Mouse (Mus musculus): Measurements from ENCODE around the gene Olfr1094. TPM values are rescaled to one million over a fixed set of nuclear protein-coding genes. Genes with fewer than 3 reads are reported as not detected.

The Olfr1094 gene
- total RNA-seq (2015; ENCODE audit: low replicate concordance): not detected in 2 replicates
- not detected in 2 replicates for total RNA-seq (2017; ENCODE audit: low replicate concordance)

DNA sequence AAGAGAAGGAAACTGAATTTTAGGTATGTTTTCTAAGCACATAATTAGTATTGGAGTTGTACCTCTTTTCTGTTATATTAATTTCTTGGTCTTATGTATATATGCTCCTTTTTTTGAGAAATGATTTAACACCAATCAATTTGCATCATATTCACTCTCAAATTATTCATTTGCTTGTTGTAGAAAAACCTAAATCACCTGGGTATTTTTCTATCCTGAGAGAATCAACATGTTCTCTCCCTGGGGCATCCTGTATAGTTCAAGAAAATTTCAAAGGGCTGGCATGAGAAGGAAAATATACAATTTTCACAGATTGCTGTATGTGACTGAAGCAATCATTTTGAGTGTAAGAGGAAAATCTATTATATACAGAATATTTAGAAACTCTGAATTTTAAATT is at the start of gene Olfr1094:
TSS of gene Olfr1094 (plus strand) at position 301 of the 400 bp plus-strand sequence.
- no peak for ATAC-seq (replicated peaks; ENCODE audit: low FRiP score, poor library complexity, severe bottlenecking)

DNA sequence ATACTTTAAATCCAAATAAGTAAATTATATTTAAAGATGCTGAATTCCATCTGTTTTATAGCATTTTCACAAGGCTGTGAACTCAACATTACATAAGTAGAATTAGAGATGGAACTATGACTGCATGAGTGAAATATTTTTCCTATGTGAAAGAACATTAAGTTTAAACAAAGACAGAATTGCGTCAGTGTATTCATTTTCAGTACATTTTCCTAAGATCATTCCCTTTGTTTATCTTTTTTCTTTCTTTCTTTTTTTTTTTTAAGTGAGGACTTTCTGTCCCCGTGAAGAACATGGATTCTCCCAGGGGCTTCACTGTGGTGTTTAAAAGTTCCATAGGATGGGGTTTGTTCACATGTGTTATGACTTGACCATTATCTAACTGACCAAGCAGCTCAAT is 42.3 kb upstream of the Olfr1094 start, which contains the start of gene Olfr1093:
TSS of gene Olfr1093 (plus strand) at position 301 of the 400 bp plus-strand sequence.
- ATAC-seq (replicated peaks; ENCODE audit: low FRiP score, poor library complexity, severe bottlenecking): no peak

DNA sequence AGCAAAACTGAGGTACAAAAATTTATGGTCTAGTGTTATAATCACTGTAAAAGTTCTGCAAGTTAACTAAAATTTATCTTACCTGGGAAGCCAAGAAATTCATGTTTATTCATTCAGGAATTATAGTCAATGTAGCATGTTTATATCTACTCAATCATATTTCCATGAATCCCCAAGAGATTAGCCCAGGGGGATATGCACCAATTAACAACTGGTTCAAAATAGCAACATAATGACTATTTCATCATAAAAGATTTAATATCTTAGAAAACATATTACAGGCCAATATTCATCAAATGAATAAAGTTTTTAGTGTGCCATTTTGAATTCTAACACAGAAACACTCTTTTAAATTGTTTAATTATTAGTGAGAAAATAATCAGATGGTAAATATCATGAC is 14.5 kb upstream of the Olfr1094 start, which contains the start of gene Olfr141:
TSS of gene Olfr141 (minus strand) at position 101 of the 400 bp plus-strand sequence.
- ATAC-seq (replicated peaks; ENCODE audit: low FRiP score, poor library complexity, severe bottlenecking): no peak

DNA sequence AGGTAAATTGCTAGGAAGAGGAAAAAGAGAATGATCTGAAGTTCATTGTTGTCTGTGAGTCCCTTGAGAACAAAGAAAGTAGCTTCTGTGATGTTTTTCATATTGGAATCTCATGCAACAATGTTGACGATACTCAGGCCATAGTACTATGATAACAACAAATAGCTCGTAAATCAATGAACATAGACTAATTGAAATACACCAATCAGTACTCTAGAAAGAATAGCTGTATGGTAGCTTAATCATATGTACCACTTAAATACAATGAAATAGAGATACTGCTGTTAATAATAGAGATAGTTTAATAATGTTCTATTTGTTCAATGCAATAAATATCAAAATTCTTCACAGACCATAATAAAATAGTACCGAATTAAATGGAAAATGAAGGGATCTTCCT is 27.1 kb downstream of the Olfr1094 start, which contains the start of gene Olfr1095:
TSS of gene Olfr1095 (minus strand) at position 101 of the 400 bp plus-strand sequence.
- no peak for ATAC-seq (replicated peaks; ENCODE audit: low FRiP score, poor library complexity, severe bottlenecking)

DNA sequence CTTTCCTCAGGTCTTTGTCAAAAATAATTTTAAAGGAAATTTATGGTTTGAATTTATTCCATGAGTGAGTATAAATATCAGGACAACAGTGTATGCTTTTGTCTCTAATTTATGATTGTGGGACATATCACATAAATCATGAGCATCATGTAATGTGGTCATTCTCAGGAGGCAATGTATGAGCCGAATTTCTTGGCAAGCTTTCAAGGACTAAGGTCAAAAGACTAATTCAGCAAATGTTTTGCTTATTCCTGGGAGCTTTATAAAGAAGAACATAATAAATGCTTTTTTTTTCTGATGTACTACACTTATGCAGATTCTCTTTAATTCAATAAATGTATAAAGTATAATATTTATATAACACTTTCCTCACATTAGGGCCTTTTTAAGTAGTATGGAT is 50.2 kb downstream of the Olfr1094 start, which contains the start of gene Gm13723:
TSS of gene Gm13723 (minus strand) at position 101 of the 400 bp plus-strand sequence.
- ATAC-seq (replicated peaks; ENCODE audit: low FRiP score, poor library complexity, severe bottlenecking): no peak

Other genes with a start within 250 kb of the Olfr1094 start
- gene Olfr1082, start 225.7 kb upstream of the Olfr1094 start, total RNA-seq (2015; ENCODE audit: low replicate concordance): not detected in 2 replicates
- not detected in 2 replicates for gene Olfr1082, start 225.7 kb upstream of the Olfr1094 start, total RNA-seq (2017; ENCODE audit: low replicate concordance)
- not detected in 2 replicates for gene Olfr1084, start 184.9 kb upstream of the Olfr1094 start, total RNA-seq (2015; ENCODE audit: low replicate concordance)
- not detected in 2 replicates for gene Olfr1084, start 184.9 kb upstream of the Olfr1094 start, total RNA-seq (2017; ENCODE audit: low replicate concordance)
- gene Olfr1085, start 162.6 kb upstream of the Olfr1094 start, total RNA-seq (2015; ENCODE audit: low replicate concordance): not detected in 2 replicates
- not detected in 2 replicates for gene Olfr1085, start 162.6 kb upstream of the Olfr1094 start, total RNA-seq (2017; ENCODE audit: low replicate concordance)
- gene Olfr1086, start 144.6 kb upstream of the Olfr1094 start, total RNA-seq (2015; ENCODE audit: low replicate concordance): not detected in 2 replicates
- gene Olfr1086, start 144.6 kb upstream of the Olfr1094 start, total RNA-seq (2017; ENCODE audit: low replicate concordance): not detected in 2 replicates
- gene Olfr1087, start 126.3 kb upstream of the Olfr1094 start, total RNA-seq (2015; ENCODE audit: low replicate concordance): not detected in 2 replicates
- gene Olfr1087, start 126.3 kb upstream of the Olfr1094 start, total RNA-seq (2017; ENCODE audit: low replicate concordance): not detected in 2 replicates
- not detected in 2 replicates for gene Olfr1089, start 91.0 kb upstream of the Olfr1094 start, total RNA-seq (2015; ENCODE audit: low replicate concordance)
- not detected in 2 replicates for gene Olfr1089, start 91.0 kb upstream of the Olfr1094 start, total RNA-seq (2017; ENCODE audit: low replicate concordance)
- gene Olfr1090, start 65.7 kb upstream of the Olfr1094 start, total RNA-seq (2015; ENCODE audit: low replicate concordance): not detected in 2 replicates
- not detected in 2 replicates for gene Olfr1090, start 65.7 kb upstream of the Olfr1094 start, total RNA-seq (2017; ENCODE audit: low replicate concordance)
- not detected in 2 replicates for gene Olfr1093, start 42.2 kb upstream of the Olfr1094 start, total RNA-seq (2015; ENCODE audit: low replicate concordance)
- gene Olfr1093, start 42.2 kb upstream of the Olfr1094 start, total RNA-seq (2017; ENCODE audit: low replicate concordance): not detected in 2 replicates
- gene Olfr141, start 14.6 kb upstream of the Olfr1094 start, total RNA-seq (2015; ENCODE audit: low replicate concordance): not detected in 2 replicates
- not detected in 2 replicates for gene Olfr141, start 14.6 kb upstream of the Olfr1094 start, total RNA-seq (2017; ENCODE audit: low replicate concordance)
- not detected in 2 replicates for gene Olfr1095, start 27.0 kb downstream of the Olfr1094 start, total RNA-seq (2015; ENCODE audit: low replicate concordance)
- gene Olfr1095, start 27.0 kb downstream of the Olfr1094 start, total RNA-seq (2017; ENCODE audit: low replicate concordance): not detected in 2 replicates
- gene Gm13723, start 50.1 kb downstream of the Olfr1094 start, total RNA-seq (2015; ENCODE audit: low replicate concordance): not detected in 2 replicates
- gene Gm13723, start 50.1 kb downstream of the Olfr1094 start, total RNA-seq (2017; ENCODE audit: low replicate concordance): not detected in 2 replicates
- not detected in 2 replicates for gene Olfr1097, start 67.6 kb downstream of the Olfr1094 start, total RNA-seq (2015; ENCODE audit: low replicate concordance)
- gene Olfr1097, start 67.6 kb downstream of the Olfr1094 start, total RNA-seq (2017; ENCODE audit: low replicate concordance): not detected in 2 replicates
- gene Olfr1098, start 99.9 kb downstream of the Olfr1094 start, total RNA-seq (2015; ENCODE audit: low replicate concordance): not detected in 2 replicates
- gene Olfr1098, start 99.9 kb downstream of the Olfr1094 start, total RNA-seq (2017; ENCODE audit: low replicate concordance): not detected in 2 replicates
- not detected in 2 replicates for gene Olfr1099, start 136.0 kb downstream of the Olfr1094 start, total RNA-seq (2015; ENCODE audit: low replicate concordance)
- gene Olfr1099, start 136.0 kb downstream of the Olfr1094 start, total RNA-seq (2017; ENCODE audit: low replicate concordance): not detected in 2 replicates
- not detected in 2 replicates for gene Olfr1100, start 155.3 kb downstream of the Olfr1094 start, total RNA-seq (2015; ENCODE audit: low replicate concordance)
- not detected in 2 replicates for gene Olfr1100, start 155.3 kb downstream of the Olfr1094 start, total RNA-seq (2017; ENCODE audit: low replicate concordance)
- not detected in 2 replicates for gene Olfr1101, start 166.6 kb downstream of the Olfr1094 start, total RNA-seq (2015; ENCODE audit: low replicate concordance)
- gene Olfr1101, start 166.6 kb downstream of the Olfr1094 start, total RNA-seq (2017; ENCODE audit: low replicate concordance): not detected in 2 replicates
- not detected in 2 replicates for gene Olfr1102, start 173.7 kb downstream of the Olfr1094 start, total RNA-seq (2015; ENCODE audit: low replicate concordance)
- gene Olfr1102, start 173.7 kb downstream of the Olfr1094 start, total RNA-seq (2017; ENCODE audit: low replicate concordance): not detected in 2 replicates
- not detected in 2 replicates for gene Olfr1104, start 202.4 kb downstream of the Olfr1094 start, total RNA-seq (2015; ENCODE audit: low replicate concordance)
- not detected in 2 replicates for gene Olfr1104, start 202.4 kb downstream of the Olfr1094 start, total RNA-seq (2017; ENCODE audit: low replicate concordance)
- not detected in 2 replicates for gene Olfr1105, start 211.9 kb downstream of the Olfr1094 start, total RNA-seq (2015; ENCODE audit: low replicate concordance)
- not detected in 2 replicates for gene Olfr1105, start 211.9 kb downstream of the Olfr1094 start, total RNA-seq (2017; ENCODE audit: low replicate concordance)
- not detected in 2 replicates for gene Olfr1106, start 227.6 kb downstream of the Olfr1094 start, total RNA-seq (2015; ENCODE audit: low replicate concordance)
- 0.26 TPM in 1 of 2 replicates, not detected in the other for gene Olfr1106, start 227.6 kb downstream of the Olfr1094 start, total RNA-seq (2017; ENCODE audit: low replicate concordance)

Data from erythroblast, adult 5-6 weeks (primary cell).